Mouse (Mus musculus): Measurements from ENCODE around the gene Olfr145.

DNA sequence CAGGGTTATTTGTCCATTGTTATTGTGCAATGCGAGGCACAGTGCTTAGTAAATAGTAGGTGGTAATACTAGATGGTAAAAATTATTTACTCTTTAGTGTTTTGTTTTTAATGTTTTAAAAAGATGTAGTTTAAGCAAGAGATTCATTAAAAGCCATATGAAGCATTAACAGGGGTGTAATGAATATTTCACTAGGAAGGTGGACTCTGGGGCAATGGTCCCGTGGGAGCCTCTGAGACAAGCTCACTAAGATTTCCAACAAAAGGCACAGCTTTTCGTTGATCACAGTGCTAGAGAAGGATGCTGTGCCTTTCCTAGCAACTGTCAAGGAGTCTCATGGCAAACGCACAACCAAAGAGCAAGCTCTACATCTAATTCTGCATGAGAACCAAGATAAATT is 42.6 kb upstream of the Olfr145 start, which contains the start of gene Olfr877:
- TF ChIP-seq CTCF (IDR thresholded peaks at IDR 0.05; ENCODE audit: extremely low read depth, insufficient read length, insufficient replicate concordance, low read depth, low read length) (no peak), POLR2A (IDR thresholded peaks at IDR 0.05; ENCODE audit: low read depth, low read length) (no peak)
